Comparison of ENCODE assay signal across 7 mouse cellular contexts in the genomic region with DNA sequence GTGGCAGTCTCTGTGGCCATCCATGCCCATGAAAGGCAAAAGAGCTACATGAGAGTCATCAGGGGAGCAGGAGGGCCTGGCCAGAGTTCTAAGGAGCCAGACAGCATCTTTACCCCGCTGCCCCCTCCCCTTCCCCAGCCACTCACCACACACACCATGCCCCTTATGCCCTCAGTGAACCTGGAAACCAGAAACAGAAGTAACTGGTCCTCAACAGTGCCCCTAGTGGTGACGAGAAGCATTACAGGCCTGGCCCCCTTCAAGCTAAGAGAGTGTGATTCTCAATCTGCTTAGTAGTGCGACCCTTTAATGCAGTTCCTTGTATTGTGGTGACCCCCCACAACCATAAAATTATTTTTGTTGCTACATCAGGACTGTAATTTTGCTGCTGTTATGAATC.
A peak's percentile ranks its signal among the peaks of the same experiment; 100 is the strongest.
DNase-seq lines count a peak whose midpoint lies in the region; ATAC-seq and TF ChIP-seq lines count a peak whose summit lies in the region.

No protein-coding gene starts in this region.

- no peak overlapping the region for H3K9ac ChIP-seq in intestine, postnatal 0 days (ENCODE audit: low read depth, low read length)
- no peak overlapping the region for H3K9ac ChIP-seq in intestine, embryonic 15.5 days
- no peak overlapping the region for H3K9ac ChIP-seq in ES-Bruce4 (ENCODE audit: low read depth, poor library complexity, severe bottlenecking)

- peak; percentile 15 for DNase-seq in c-Kit-positive CD71-positive TER-119-negative erythroid progenitor cells, embryonic 14.5 days (ENCODE audit: low read depth)
- peak; percentile 37 for DNase-seq in lung, postnatal 14 days
- DNase-seq in frontal cortex, postnatal 10 days (ENCODE audit: low spot score in 2 of 2): no peak

- no peak for TF ChIP-seq POLR2A in ES-Bruce4 (IDR thresholded peaks at IDR 0.05; ENCODE audit: insufficient read depth, low read length)

- TF ChIP-seq EP300 in ES-Bruce4 (IDR thresholded peaks at IDR 0.05; ENCODE audit: insufficient read depth, low read depth, low read length): no peak

- H3K27ac ChIP-seq in intestine, postnatal 0 days (ENCODE audit: low read depth, low read length): no peak overlapping the region
- no peak overlapping the region for H3K27ac ChIP-seq in intestine, embryonic 15.5 days
- H3K27ac ChIP-seq in ES-Bruce4 (ENCODE audit: insufficient read depth, low read length): no peak overlapping the region

- H3K36me3 ChIP-seq in intestine, postnatal 0 days (ENCODE audit: control insufficient read depth, insufficient read depth): no peaks in the 10 kb centered on the region
- no peaks in the 10 kb centered on the region for H3K36me3 ChIP-seq in intestine, embryonic 15.5 days
- H3K36me3 ChIP-seq in ES-Bruce4 (ENCODE audit: control insufficient read depth, insufficient read depth, low read length, poor library complexity, severe bottlenecking): no peaks in the 10 kb centered on the region

- H3K27me3 ChIP-seq in intestine, postnatal 0 days (replicated peaks; ENCODE audit: control insufficient read depth, insufficient read depth, low read length): no peaks in the 10 kb centered on the region
- no peaks in the 10 kb centered on the region for H3K27me3 ChIP-seq in intestine, embryonic 15.5 days (replicated peaks)
- H3K27me3 ChIP-seq in ES-Bruce4 (ENCODE audit: control insufficient read depth, insufficient read depth, low read length, poor library complexity, severe bottlenecking): no peaks in the 10 kb centered on the region

- no peak for ATAC-seq in intestine, postnatal 0 days
- ATAC-seq in intestine, embryonic 15.5 days: no peak
- ATAC-seq in frontal cortex, adult (ENCODE audit: low TSS enrichment): no peak

- H3K4me1 ChIP-seq in intestine, postnatal 0 days (replicated peaks; ENCODE audit: control insufficient read depth, insufficient read depth, low read length): no peaks in the 10 kb centered on the region
- H3K4me1 ChIP-seq in intestine, embryonic 15.5 days (replicated peaks): peaks cover 11% of the 10 kb centered on the region
- H3K4me1 ChIP-seq in ES-Bruce4 (ENCODE audit: control insufficient read depth, insufficient read depth, low read length): peaks cover 4% of the 10 kb centered on the region

- H3K4me2 ChIP-seq in intestine, postnatal 0 days (replicated peaks; ENCODE audit: low read depth): no peak overlapping the region
- H3K4me2 ChIP-seq in intestine, embryonic 15.5 days (replicated peaks): no peak overlapping the region

- no peak overlapping the region for H3K4me3 ChIP-seq in intestine, postnatal 0 days (ENCODE audit: low read depth, low read length)
- H3K4me3 ChIP-seq in intestine, embryonic 15.5 days (replicated peaks): no peak overlapping the region
- no peak overlapping the region for H3K4me3 ChIP-seq in ES-Bruce4 (ENCODE audit: low read depth, low read length)

- 4% methylated on average over 3 of the region's 3 CpGs for WGBS in intestine, postnatal 0 days
- 11% methylated on average over 3 of the region's 3 CpGs for WGBS in intestine, embryonic 15.5 days

- H3K9me3 ChIP-seq in intestine, postnatal 0 days (ENCODE audit: control insufficient read depth): no peaks in the 10 kb centered on the region
- H3K9me3 ChIP-seq in intestine, embryonic 15.5 days: no peaks in the 10 kb centered on the region
- no peaks in the 10 kb centered on the region for H3K9me3 ChIP-seq in ES-Bruce4 (replicated peaks; ENCODE audit: control insufficient read depth, insufficient read depth, low read length, poor library complexity, severe bottlenecking)

- peak; percentile 87 for TF ChIP-seq CTCF in intestine, postnatal 0 days (IDR thresholded peaks at IDR 0.05; ENCODE audit: low read depth)
- peak; percentile 72 for TF ChIP-seq CTCF in ES-Bruce4 (IDR thresholded peaks at IDR 0.05; ENCODE audit: low read depth, low read length)

Comparison
In these comparisons a context has a peak if more than half of its experiments do, and no peak if none do; other contexts are left out.
1. DNase-seq: peak in c-Kit-positive CD71-positive TER-119-negative erythroid progenitor cells, embryonic 14.5 days (single experiment) and lung, postnatal 14 days (single experiment); none in frontal cortex, postnatal 10 days (0 of 2).